Mouse (Mus musculus) heart, postnatal 0 days (tissue): Measurements from ENCODE around the gene Camta1. TPM values are rescaled to one million over a fixed set of nuclear protein-coding genes. Genes with fewer than 3 reads are reported as not detected.

ENCODE experiments used
- ATAC-seq: fragments of 200-750 bp; cut with Nextera tagmentation; 2 replicates; pipeline ENCODE4 v1.8.0; 2017; ENCODE audit warnings: low read depth, moderate number of reproducible peaks, moderate library complexity; ENCODE audit not compliant: insufficient read depth
- DNase-seq: peaks from one replicate; pipeline ENCODE4 v3.0.0-alpha.2; 2016; ENCODE audit warnings: low spot score
- H3K27ac ChIP-seq: fragments of 300-500 bp; sonication (generic); 2 replicates; pipeline ENCODE4 v1.5.1; 2014; ENCODE audit warnings: low read depth, mild to moderate bottlenecking
- H3K27me3 ChIP-seq: fragments of 300-500 bp; sonication (generic); 2 replicates; pipeline ENCODE4 v1.6.1; 2014; ENCODE audit warnings: low read length, mixed read lengths; ENCODE audit not compliant: control insufficient read depth, insufficient read depth
- H3K36me3 ChIP-seq: fragments of 300-500 bp; sonication (generic); replicated peaks from 2 replicates; pipeline ENCODE4 v1.6.1; 2014; ENCODE audit warnings: low read length, mixed read lengths; ENCODE audit not compliant: control insufficient read depth, insufficient read depth
- H3K4me1 ChIP-seq: fragments of 300-500 bp; sonication (generic); 2 replicates; pipeline ENCODE4 v1.6.1; 2014; ENCODE audit warnings: antibody characterized with exemption; ENCODE audit not compliant: control insufficient read depth, insufficient read depth
- H3K4me2 ChIP-seq: fragments of 300-500 bp; sonication (generic); 2 replicates; pipeline ENCODE4 v1.6.1; 2014; ENCODE audit warnings: low read depth, mild to moderate bottlenecking, low read length, moderate library complexity
- H3K4me3 ChIP-seq: fragments of 300-500 bp; sonication (generic); 2 replicates; pipeline ENCODE4 v1.5.1; 2014; ENCODE audit warnings: low read depth, low read length
- H3K9ac ChIP-seq: fragments of 300-500 bp; sonication (generic); replicated peaks from 2 replicates; pipeline ENCODE4 v1.6.1; 2014; ENCODE audit warnings: low read depth, low read length, mixed read lengths
- H3K9me3 ChIP-seq: fragments of 300-500 bp; sonication (generic); replicated peaks from 2 replicates; pipeline ENCODE4 v1.6.1; 2016; ENCODE audit warnings: low read length; ENCODE audit not compliant: control insufficient read depth
- CTCF ChIP-seq: IDR thresholded peaks from 2 replicates; pipeline ENCODE4 v1.5.1; 2016; ENCODE audit warnings: antibody characterized with exemption, control low read depth, low read depth
- EP300 ChIP-seq: IDR thresholded peaks from 2 replicates; pipeline ENCODE4 v1.6.1; 2016; ENCODE audit warnings: antibody characterized with exemption, low read depth
- WGBS: fragments of 180-500 bp; shearing (Covaris S2); extraction: QIAGEN DNeasy Blood & Tissue Kit; methylation state at CpG from one replicate; pipeline ENCODE4 v1.1.7; 2014; 5-methylcytosine and 5-hydroxymethylcytosine counted together
- polyA plus RNA-seq: library from polyadenylated mRNA; unstranded; fragments of >200 nt; fragmentation: Nextera tagmentation; extraction: Ambion mirVana; gene quantifications from 2 replicates; pipeline ENCODE4 v1.2.1, GENCODE M21; 2015
- total RNA-seq: library from RNA; depleted of rRNA; stranded (reverse); fragments of >200 nt; gene quantifications from 2 replicates; pipeline ENCODE4 v1.2.3, GENCODE M21; 2014; ENCODE audit warnings: low replicate concordance

Gene Camta1
- total and polyA plus RNA-seq, 2 experiments from 2014 or later = 72.7 to 240 TPM

DNA sequence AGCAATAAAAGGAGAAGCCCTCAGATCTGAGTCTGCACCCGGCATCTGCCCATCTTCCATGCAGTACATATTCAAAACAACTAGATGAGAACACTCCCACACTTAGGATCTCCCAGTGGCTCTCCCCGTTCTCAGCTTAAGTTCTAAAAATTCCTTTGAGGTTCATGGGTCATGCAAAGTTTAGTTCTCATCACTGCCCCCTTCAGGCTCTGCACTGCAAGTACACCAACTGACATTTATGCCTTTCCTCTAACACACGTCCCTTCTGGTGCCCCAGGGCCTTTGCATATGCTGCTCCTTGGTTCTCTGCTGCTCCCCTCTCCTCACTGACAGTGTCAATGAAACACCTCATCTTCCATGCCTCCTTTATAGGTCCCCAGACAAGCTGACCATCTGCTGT is 436.5 kb downstream of the Camta1 start:
- DNase-seq (no peak), ATAC-seq (no peak)
- H3K4me3 ChIP-seq = no peak overlapping the region
- TF ChIP-seq CTCF = no peak
- H3K27me3 ChIP-seq = no peaks in the 10 kb centered on the region
- 62% methylated on average over 3 of the region's 3 CpGs for WGBS
- no peak overlapping the region for H3K4me2 ChIP-seq
- H3K4me1 ChIP-seq = no peaks in the 10 kb centered on the region
- H3K27ac ChIP-seq = no peak overlapping the region
- H3K9ac ChIP-seq = no peak overlapping the region
- H3K9me3 ChIP-seq = 0 out of 2 replicates have a peak, but pooled peaks cover 4% of the 10 kb centered on the region
- no peaks in the 10 kb centered on the region for H3K36me3 ChIP-seq

DNA sequence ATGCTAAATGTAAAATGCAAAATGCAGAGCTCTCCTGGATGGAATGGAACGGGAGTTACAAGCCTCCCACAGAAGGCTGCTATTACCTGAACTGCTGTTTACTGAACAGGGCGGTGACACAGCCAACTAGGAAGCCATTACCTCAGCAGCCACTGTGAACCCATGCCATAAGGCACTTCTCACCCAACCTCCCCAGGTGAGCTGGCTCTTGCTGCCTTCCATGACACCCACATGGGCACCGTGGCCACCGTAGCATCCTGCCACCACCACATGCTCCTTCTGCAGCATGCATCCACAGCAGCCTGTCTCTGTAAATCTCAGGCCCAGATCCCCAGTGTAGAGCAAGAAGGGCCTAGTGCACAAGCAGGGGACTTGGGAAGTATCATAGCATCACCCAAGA is 438.8 kb downstream of the Camta1 start:
- ATAC-seq (no peak), DNase-seq (no peak)
- Histone ChIP-seq H3K4me1 (no peaks in the 10 kb centered on the region), H3K36me3 (no peaks in the 10 kb centered on the region), H3K27me3 (no peaks in the 10 kb centered on the region), H3K9ac (no peak overlapping the region), H3K4me2 (no peak overlapping the region), H3K4me3 (no peak overlapping the region), H3K9me3 (0 out of 2 replicates have a peak, but pooled peaks cover 4% of the 10 kb centered on the region), H3K27ac (no peak overlapping the region)
- TF ChIP-seq EP300 = no peak
- TF ChIP-seq CTCF = no peak
- 88% methylated on average over 4 of the region's 4 CpGs for WGBS

DNA sequence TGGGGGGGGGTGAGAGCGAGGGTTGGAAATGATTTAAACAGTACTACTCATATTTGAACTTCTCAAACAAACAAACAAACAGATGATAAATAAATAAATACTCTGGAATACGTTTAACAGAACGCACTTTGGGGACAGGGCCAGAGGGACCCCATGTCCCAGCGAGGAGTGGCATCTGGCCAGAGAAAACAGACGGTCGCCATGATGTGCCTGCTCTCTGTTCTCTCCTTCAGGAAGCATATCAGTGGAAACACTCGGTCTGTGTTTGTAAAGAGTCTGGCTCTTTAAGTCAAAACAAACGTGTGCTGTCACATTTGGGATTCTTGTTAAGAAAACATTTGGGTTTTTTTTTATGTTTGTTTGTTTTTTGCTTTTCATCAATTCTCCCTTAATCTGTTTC is 439.3 kb downstream of the Camta1 start:
- Histone ChIP-seq H3K27ac (no peak overlapping the region), H3K27me3 (no peaks in the 10 kb centered on the region), H3K4me2 (no peak overlapping the region), H3K9ac (no peak overlapping the region), H3K4me1 (no peaks in the 10 kb centered on the region), H3K36me3 (no peaks in the 10 kb centered on the region), H3K9me3 (0 out of 2 replicates have a peak, but pooled peaks cover 4% of the 10 kb centered on the region), H3K4me3 (no peak overlapping the region)
- ATAC-seq (no peak), DNase-seq (no peak)
- WGBS = 35% methylated on average over 8 of the region's 8 CpGs
- TF ChIP-seq CTCF (no peak), EP300 (no peak)

DNA sequence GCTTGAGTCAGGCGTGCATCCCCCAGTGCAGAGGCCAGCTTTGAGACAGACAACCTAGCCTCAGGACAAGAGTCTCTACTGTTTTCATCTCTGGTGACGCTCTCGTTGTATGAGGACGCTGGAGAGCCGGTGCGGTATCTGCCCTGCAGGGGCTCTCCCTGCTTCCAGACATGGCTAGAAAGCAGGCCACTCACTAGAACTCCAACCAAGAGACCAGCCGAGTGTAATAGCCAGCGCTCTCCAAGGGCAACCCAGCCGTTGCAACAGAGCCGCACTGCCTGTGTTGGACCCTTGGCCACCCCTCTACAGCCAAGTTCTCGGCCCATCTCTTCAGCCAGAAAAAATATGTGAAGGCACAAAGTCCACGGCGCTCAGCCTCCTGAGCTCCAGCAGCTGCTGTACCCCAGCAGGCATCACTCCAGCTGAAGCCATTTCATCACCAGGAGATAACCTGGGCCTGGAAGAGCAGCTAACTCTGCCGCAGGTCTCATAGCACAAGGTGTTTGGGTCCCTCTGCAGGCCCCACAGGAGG is 443.3 kb downstream of the Camta1 start:
- no peaks in the 10 kb centered on the region for H3K27me3 ChIP-seq
- H3K4me2 ChIP-seq = no peak overlapping the region
- DNase-seq (no peak), ATAC-seq (no peak)
- H3K27ac ChIP-seq = no peak overlapping the region
- no peaks in the 10 kb centered on the region for H3K9me3 ChIP-seq
- WGBS = 71% methylated on average over 14 of the region's 14 CpGs
- no peak overlapping the region for H3K9ac ChIP-seq
- TF ChIP-seq CTCF = no peak
- TF ChIP-seq EP300 = no peak
- no peaks in the 10 kb centered on the region for H3K36me3 ChIP-seq
- no peaks in the 10 kb centered on the region for H3K4me1 ChIP-seq
- H3K4me3 ChIP-seq = no peak overlapping the region

GRCm38 (mm10) chr4:151415812-151416211 is 445.9 kb downstream of the Camta1 start:
- no peak for ATAC-seq
- DNase-seq = no peak

GRCm38 (mm10) chr4:151415376-151415775 is 446.3 kb downstream of the Camta1 start:
- 88% methylated on average over 16 of the region's 16 CpGs for WGBS
- Histone ChIP-seq H3K9me3 (no peaks in the 10 kb centered on the region), H3K27me3 (no peaks in the 10 kb centered on the region), H3K4me2 (no peak overlapping the region), H3K4me1 (no peaks in the 10 kb centered on the region), H3K27ac (no peak overlapping the region), H3K9ac (no peak overlapping the region), H3K36me3 (no peaks in the 10 kb centered on the region), H3K4me3 (no peak overlapping the region)
- DNase-seq (no peak), ATAC-seq (no peak)
- no peak for TF ChIP-seq CTCF
- no peak for TF ChIP-seq EP300

More at GRCm38 (mm10) chr4:151415812-151416211, 445.9 kb downstream of the Camta1 start:
- no peak overlapping the region for H3K4me3 ChIP-seq
- 77% methylated on average over 4 of the region's 4 CpGs for WGBS
- no peak overlapping the region for H3K9ac ChIP-seq
- H3K4me2 ChIP-seq = no peak overlapping the region
- H3K36me3 ChIP-seq = no peaks in the 10 kb centered on the region
- H3K27ac ChIP-seq = no peak overlapping the region
- no peak for TF ChIP-seq CTCF
- TF ChIP-seq EP300 = no peak
- no peaks in the 10 kb centered on the region for H3K9me3 ChIP-seq
- H3K27me3 ChIP-seq = no peaks in the 10 kb centered on the region
- H3K4me1 ChIP-seq = no peaks in the 10 kb centered on the region
